Mouse (Mus musculus) kidney, embryonic 14.5 days (tissue): ENCODE measurements around the gene Sdccag8. TPM values are rescaled to one million over a fixed set of nuclear protein-coding genes. Genes with fewer than 3 reads are reported as not detected.

Experiments used
- ATAC-seq: fragments of 200-750 bp; cut with Nextera tagmentation; 2 replicates; pipeline ENCODE4 v1.8.0; 2017; ENCODE audit warnings: moderate number of reproducible peaks, mild to moderate bottlenecking, moderate TSS enrichment, moderate library complexity; ENCODE audit not compliant: low FRiP score, low TSS enrichment
- H3K27ac ChIP-seq: fragments of 300-500 bp; sonication (generic); 2 replicates; pipeline ENCODE4 v1.5.1; 2014; ENCODE audit warnings: low read depth, mild to moderate bottlenecking, low read length, moderate library complexity, mixed read lengths
- H3K27me3 ChIP-seq: fragments of 300-500 bp; sonication (generic); 2 replicates; pipeline ENCODE4 v1.6.1; 2014; ENCODE audit warnings: mild to moderate bottlenecking, low read length; ENCODE audit not compliant: control insufficient read depth, insufficient read depth
- H3K36me3 ChIP-seq: fragments of 300-500 bp; sonication (generic); 2 replicates; pipeline ENCODE4 v1.6.1; 2014; ENCODE audit warnings: low read length, mixed read lengths; ENCODE audit not compliant: control insufficient read depth, insufficient read depth
- H3K4me1 ChIP-seq: fragments of 300-500 bp; sonication (generic); 2 replicates; pipeline ENCODE4 v1.6.1; 2014; ENCODE audit warnings: low read length, mixed read lengths; ENCODE audit not compliant: control insufficient read depth, insufficient read depth
- H3K4me2 ChIP-seq: fragments of 300-500 bp; sonication (generic); replicated peaks from 2 replicates; pipeline ENCODE4 v1.6.1; 2014; ENCODE audit warnings: low read depth, mild to moderate bottlenecking, low read length
- H3K4me3 ChIP-seq: fragments of 300-500 bp; sonication (generic); 2 replicates; pipeline ENCODE4 v1.5.1; 2014; ENCODE audit warnings: mild to moderate bottlenecking, low read length
- H3K9ac ChIP-seq: fragments of 300-500 bp; sonication (generic); 2 replicates; pipeline ENCODE4 v1.6.1; 2014; ENCODE audit warnings: low read depth, mild to moderate bottlenecking, low read length, moderate library complexity
- H3K9me3 ChIP-seq: fragments of 300-500 bp; sonication (generic); 2 replicates; pipeline ENCODE4 v1.6.1; 2016; ENCODE audit warnings: low read length; ENCODE audit not compliant: control insufficient read depth
- WGBS: fragments of 180-500 bp; shearing (Covaris S2); extraction: QIAGEN DNeasy Blood & Tissue Kit; methylation state at CpG from one replicate; pipeline ENCODE4 v1.1.7; 2014; 5-methylcytosine and 5-hydroxymethylcytosine counted together
- polyA plus RNA-seq: library from polyadenylated mRNA; unstranded; fragments of >200 nt; fragmentation: Nextera tagmentation; extraction: Ambion mirVana; gene quantifications from 2 replicates; pipeline ENCODE4 v1.2.1, GENCODE M21; 2014

Gene Sdccag8
- polyA plus RNA-seq, 1 experiment from 2014 or later: 17.0 TPM

- WGBS: 84% methylated on average over 6 of the region's 6 CpGs
- H3K4me3 ChIP-seq: no peak overlapping the region
- no peaks in the 10 kb centered on the region for H3K4me1 ChIP-seq
- no peak overlapping the region for H3K27ac ChIP-seq
- no peaks in the 10 kb centered on the region for H3K9me3 ChIP-seq
- no peak for ATAC-seq
- H3K27me3 ChIP-seq: no peaks in the 10 kb centered on the region
- no peaks in the 10 kb centered on the region for H3K36me3 ChIP-seq
- H3K4me2 ChIP-seq: no peak overlapping the region
- no peak overlapping the region for H3K9ac ChIP-seq
These were observed 159.1 kb downstream of the Sdccag8 start for GRCm38 (mm10) chr1:176973356-176974088.

- H3K9ac ChIP-seq: no peak overlapping the region
- no peaks in the 10 kb centered on the region for H3K9me3 ChIP-seq
- no peaks in the 10 kb centered on the region for H3K36me3 ChIP-seq
- H3K4me3 ChIP-seq: no peak overlapping the region
- no peak overlapping the region for H3K4me2 ChIP-seq
- no peak for ATAC-seq
- 0 out of 2 replicates have a peak, but pooled peaks cover 2% of the 10 kb centered on the region for H3K4me1 ChIP-seq
- no peak overlapping the region for H3K27ac ChIP-seq
- no peaks in the 10 kb centered on the region for H3K27me3 ChIP-seq
These were observed 164.8 kb downstream of the Sdccag8 start for GRCm38 (mm10) chr1:176979235-176979634.

- no peak for ATAC-seq
- Histone ChIP-seq H3K9ac (no peak overlapping the region), H3K4me3 (no peak overlapping the region), H3K4me1 (0 out of 2 replicates have a peak, but pooled peaks cover 2% of the 10 kb centered on the region), H3K27ac (no peak overlapping the region), H3K9me3 (no peaks in the 10 kb centered on the region), H3K27me3 (no peaks in the 10 kb centered on the region), H3K36me3 (no peaks in the 10 kb centered on the region), H3K4me2 (no peak overlapping the region)
- WGBS: 92% methylated on average over 5 of the region's 5 CpGs
These were observed 165.7 kb downstream of the Sdccag8 start for GRCm38 (mm10) chr1:176980140-176980539.

- no peak for ATAC-seq
- Histone ChIP-seq H3K9ac (no peak overlapping the region), H3K4me3 (no peak overlapping the region), H3K27me3 (no peaks in the 10 kb centered on the region), H3K27ac (no peak overlapping the region), H3K9me3 (no peaks in the 10 kb centered on the region), H3K4me2 (no peak overlapping the region), H3K4me1 (0 out of 2 replicates have a peak, but pooled peaks cover 2% of the 10 kb centered on the region), H3K36me3 (no peaks in the 10 kb centered on the region)
- WGBS: 82% methylated on average over 10 of the region's 10 CpGs
These were observed 166.4 kb downstream of the Sdccag8 start for GRCm38 (mm10) chr1:176980801-176981400.

GRCm38 (mm10) chr1:176981511-176981910, 167.1 kb downstream of the Sdccag8 start:
- no peaks in the 10 kb centered on the region for H3K27me3 ChIP-seq
- no peaks in the 10 kb centered on the region for H3K9me3 ChIP-seq
- no peak overlapping the region for H3K4me3 ChIP-seq
- no peak overlapping the region for H3K9ac ChIP-seq
- no peak overlapping the region for H3K27ac ChIP-seq
- no peaks in the 10 kb centered on the region for H3K36me3 ChIP-seq
- H3K4me2 ChIP-seq: no peak overlapping the region
- H3K4me1 ChIP-seq: 0 out of 2 replicates have a peak, but pooled peaks cover 2% of the 10 kb centered on the region
- ATAC-seq: no peak
- WGBS: 96% methylated on average over 2 of the region's 2 CpGs

GRCm38 (mm10) chr1:176982671-176983070, 168.2 kb downstream of the Sdccag8 start:
- WGBS: 85% methylated on average over 8 of the region's 8 CpGs
- Histone ChIP-seq H3K27ac (no peak overlapping the region), H3K36me3 (no peaks in the 10 kb centered on the region)

GRCm38 (mm10) chr1:176985691-176986090, 171.2 kb downstream of the Sdccag8 start:
- no peak overlapping the region for H3K9ac ChIP-seq
- 76% methylated on average over 6 of the region's 6 CpGs for WGBS
- H3K4me3 ChIP-seq: no peak overlapping the region
- ATAC-seq: no peak
- no peak overlapping the region for H3K4me2 ChIP-seq
- H3K9me3 ChIP-seq: no peaks in the 10 kb centered on the region
- H3K27me3 ChIP-seq: no peaks in the 10 kb centered on the region
- H3K36me3 ChIP-seq: no peaks in the 10 kb centered on the region
- H3K4me1 ChIP-seq: 0 out of 2 replicates have a peak, but pooled peaks cover 2% of the 10 kb centered on the region
- H3K27ac ChIP-seq: no peak overlapping the region

More at GRCm38 (mm10) chr1:176982671-176983070, 168.2 kb downstream of the Sdccag8 start:
- no peak overlapping the region for H3K9ac ChIP-seq
- H3K27me3 ChIP-seq: no peaks in the 10 kb centered on the region
- ATAC-seq: no peak
- no peak overlapping the region for H3K4me2 ChIP-seq
- H3K9me3 ChIP-seq: no peaks in the 10 kb centered on the region
- 0 out of 2 replicates have a peak, but pooled peaks cover 2% of the 10 kb centered on the region for H3K4me1 ChIP-seq
- H3K4me3 ChIP-seq: no peak overlapping the region

GRCm38 (mm10) chr1:176986275-176986674, 171.8 kb downstream of the Sdccag8 start:
- Histone ChIP-seq H3K4me1 (0 out of 2 replicates have a peak, but pooled peaks cover 2% of the 10 kb centered on the region), H3K36me3 (no peaks in the 10 kb centered on the region), H3K27ac (no peak overlapping the region), H3K4me2 (no peak overlapping the region), H3K9me3 (no peaks in the 10 kb centered on the region), H3K27me3 (no peaks in the 10 kb centered on the region), H3K4me3 (no peak overlapping the region), H3K9ac (no peak overlapping the region)
- ATAC-seq: no peak
- WGBS: 72% methylated on average over 6 of the region's 6 CpGs
